Mouse (Mus musculus) lung, embryonic 16.5 days (tissue): ENCODE measurements around the gene Ndufs5. TPM values are rescaled to one million over a fixed set of nuclear protein-coding genes. Genes with fewer than 3 reads are reported as not detected.

ENCODE experiments used
- ATAC-seq: fragments of 200-750 bp; cut with Nextera tagmentation; 2 replicates; pipeline ENCODE4 v1.8.0; 2017; ENCODE audit warnings: low read depth, mild to moderate bottlenecking, moderate library complexity
- H3K27ac ChIP-seq: fragments of 300-500 bp; sonication (generic); 2 replicates; pipeline ENCODE4 v1.5.1; 2014; ENCODE audit warnings: mild to moderate bottlenecking, control low read depth, low read length
- H3K27me3 ChIP-seq: fragments of 300-500 bp; sonication (generic); 2 replicates; pipeline ENCODE4 v1.6.1; 2014; ENCODE audit warnings: low read depth, low read length, mixed read lengths; ENCODE audit not compliant: control insufficient read depth, insufficient read depth
- H3K36me3 ChIP-seq: fragments of 300-500 bp; sonication (generic); 2 replicates; pipeline ENCODE4 v1.6.1; 2014; ENCODE audit warnings: low read length; ENCODE audit not compliant: control insufficient read depth, insufficient read depth
- H3K4me1 ChIP-seq: fragments of 300-500 bp; sonication (generic); replicated peaks from 2 replicates; pipeline ENCODE4 v1.6.1; 2014; ENCODE audit warnings: low read length, mixed read lengths; ENCODE audit not compliant: control insufficient read depth, insufficient read depth
- H3K4me2 ChIP-seq: fragments of 300-500 bp; sonication (generic); 2 replicates; pipeline ENCODE4 v1.6.1; 2014; ENCODE audit warnings: low read depth, low read length, control low read depth
- H3K4me3 ChIP-seq: fragments of 300-500 bp; sonication (generic); 2 replicates; pipeline ENCODE4 v1.5.1; 2014; ENCODE audit warnings: mild to moderate bottlenecking, low read length, control low read depth
- H3K9ac ChIP-seq: fragments of 300-500 bp; sonication (generic); 2 replicates; pipeline ENCODE4 v1.6.1; 2014; ENCODE audit warnings: low read length, control low read depth
- H3K9me3 ChIP-seq: fragments of 300-500 bp; sonication (generic); 2 replicates; pipeline ENCODE4 v1.6.1; 2016; ENCODE audit warnings: low read length; ENCODE audit not compliant: control insufficient read depth
- WGBS: fragments of 180-500 bp; shearing (Covaris S2); extraction: QIAGEN DNeasy Blood & Tissue Kit; methylation state at CpG from one replicate; pipeline ENCODE4 v1.1.7; 2014; 5-methylcytosine and 5-hydroxymethylcytosine counted together
- polyA plus RNA-seq: library from polyadenylated mRNA; unstranded; fragments of >200 nt; fragmentation: Nextera tagmentation; extraction: Ambion mirVana; gene quantifications from 2 replicates; pipeline ENCODE4 v1.2.1, GENCODE M21; 2015

Gene Ndufs5
- 294 and 297 TPM in 2 replicates for polyA plus RNA-seq

DNA sequence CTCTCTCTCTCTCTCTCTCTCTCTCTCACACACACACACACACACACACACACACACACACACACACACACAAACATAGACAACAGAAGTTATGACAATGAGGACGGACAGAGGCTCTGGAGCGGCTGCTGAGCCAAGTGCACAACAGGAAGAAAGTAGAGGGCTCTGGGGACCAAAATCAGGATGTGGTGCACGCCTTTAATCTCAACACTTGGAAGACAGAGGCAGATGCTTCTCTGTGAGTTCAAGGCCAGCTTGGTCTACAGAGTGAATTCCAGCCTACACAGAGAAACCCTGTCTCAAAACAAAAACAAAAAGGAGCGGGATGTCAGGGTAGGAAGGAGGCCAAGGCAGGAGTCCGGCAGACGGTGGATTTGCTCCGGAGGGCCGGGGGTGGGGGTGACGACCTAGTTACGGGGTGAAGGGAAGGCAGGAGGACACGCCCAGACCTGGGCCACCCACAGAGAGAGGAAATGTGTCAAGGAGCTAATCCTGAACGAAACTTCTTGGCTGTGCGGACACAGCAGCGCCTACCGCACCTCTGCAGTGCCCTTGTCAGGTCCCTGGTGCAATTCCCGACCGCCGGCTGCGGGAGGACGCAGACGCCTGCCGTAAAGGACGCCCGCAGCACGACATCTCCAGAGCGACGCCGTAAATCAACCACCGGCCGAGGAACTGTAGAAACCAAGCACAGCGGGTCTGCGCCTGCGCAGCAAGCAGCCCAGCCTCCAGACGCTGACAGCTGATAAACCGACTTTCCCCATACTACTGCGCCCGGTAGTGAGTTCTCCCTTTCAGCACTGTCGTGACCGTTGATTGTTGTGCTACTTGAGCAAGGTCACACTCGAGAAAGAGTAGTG, at the start of gene Ndufs5:
TSS of gene Ndufs5 (minus strand) at position 629 of the 860 bp plus-strand sequence.
- Histone ChIP-seq H3K36me3 (0 out of 2 replicates have a peak, but pooled peaks cover 2% of the 10 kb centered on the region), H3K27ac (peak within 1 kb of the TSS; percentile 74), H3K9ac (peak within 1 kb of the TSS; percentile 92), H3K9me3 (no peaks in the 10 kb centered on the region), H3K27me3 (no peaks in the 10 kb centered on the region), H3K4me3 (peak within 1 kb of the TSS; percentile 89), H3K4me2 (peak within 1 kb of the TSS; percentile 75), H3K4me1 (peaks cover 5% of the 10 kb centered on the region)
- peak; percentile 98 for ATAC-seq
- WGBS: under 1% methylated on average over 40 of the region's 40 CpGs

- no peak overlapping the region for H3K4me2 ChIP-seq
- no peak overlapping the region for H3K9ac ChIP-seq
- H3K9me3 ChIP-seq: no peaks in the 10 kb centered on the region
- H3K27ac ChIP-seq: no peak overlapping the region
- no peaks in the 10 kb centered on the region for H3K4me1 ChIP-seq
- no peaks in the 10 kb centered on the region for H3K27me3 ChIP-seq
- no peak for ATAC-seq
- 45% methylated on average over 6 of the region's 6 CpGs for WGBS
- H3K36me3 ChIP-seq: no peaks in the 10 kb centered on the region
- H3K4me3 ChIP-seq: no peak overlapping the region
These were observed 47.1 kb upstream of the Ndufs5 start for GRCm38 (mm10) chr4:123765071-123765470.

DNA sequence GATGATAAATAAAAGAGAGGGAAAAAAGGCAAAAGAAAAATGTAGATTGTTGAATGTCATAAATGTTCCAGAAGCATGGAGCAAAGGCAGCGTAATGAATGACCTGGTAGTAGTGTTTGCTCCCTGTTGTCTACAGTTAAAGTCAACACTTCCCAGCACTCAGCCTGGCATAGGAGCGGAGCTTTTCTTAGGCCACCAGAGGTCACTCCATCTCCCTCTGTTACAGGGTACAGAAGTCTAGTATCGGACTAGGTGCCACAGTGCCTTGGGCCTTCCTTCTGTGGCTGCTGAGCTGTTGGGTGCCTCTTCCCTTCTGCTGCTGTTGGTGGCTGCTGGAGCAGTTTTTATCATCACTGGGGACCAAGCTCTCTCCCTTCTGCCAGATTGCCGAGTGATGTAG, 40.3 kb upstream of the Ndufs5 start:
- Histone ChIP-seq H3K27ac (no peak overlapping the region), H3K9me3 (no peaks in the 10 kb centered on the region), H3K36me3 (no peaks in the 10 kb centered on the region), H3K27me3 (no peaks in the 10 kb centered on the region), H3K4me3 (no peak overlapping the region), H3K4me1 (no peaks in the 10 kb centered on the region), H3K9ac (no peak overlapping the region), H3K4me2 (no peak overlapping the region)
- 35% methylated on average over 4 of the region's 4 CpGs for WGBS
- ATAC-seq: peak; percentile 47; the same call in 1 of the 2 replicates

- H3K9ac ChIP-seq: peak overlapping the region; percentile 89
These were observed 32.8 kb upstream of the Ndufs5 start for GRCm38 (mm10) chr4:123750707-123751312.

GRCm38 (mm10) chr4:123750152-123750651, 32.2 kb upstream of the Ndufs5 start, which contains the start of gene Akirin1:
Gene Akirin1 (minus strand): TSS chr4:123750345.
- Histone ChIP-seq H3K4me3 (peak within 1 kb of the TSS; percentile 99), H3K4me2 (peak within 1 kb of the TSS; percentile 92), H3K9me3 (no peaks in the 10 kb centered on the region), H3K27ac (peak within 1 kb of the TSS; percentile 78), H3K27me3 (no peaks in the 10 kb centered on the region), H3K36me3 (no peaks in the 10 kb centered on the region), H3K9ac (peak within 1 kb of the TSS; percentile 89), H3K4me1 (peaks cover 16% of the 10 kb centered on the region)
- 0% methylated on average over 42 of the region's 46 CpGs for WGBS
- peak; percentile 99 for ATAC-seq

More at GRCm38 (mm10) chr4:123750707-123751312, 32.8 kb upstream of the Ndufs5 start:
- Histone ChIP-seq H3K27ac (no peak overlapping the region), H3K36me3 (no peaks in the 10 kb centered on the region), H3K27me3 (no peaks in the 10 kb centered on the region), H3K9me3 (no peaks in the 10 kb centered on the region), H3K4me1 (peaks cover 16% of the 10 kb centered on the region), H3K4me2 (peak overlapping the region; percentile 90), H3K4me3 (peak overlapping the region; percentile 99)
- WGBS: 0% methylated on average over 8 of the region's 8 CpGs
- ATAC-seq: 0 out of 2 replicates have a peak, but pooled peaks have one; percentile 3

DNA sequence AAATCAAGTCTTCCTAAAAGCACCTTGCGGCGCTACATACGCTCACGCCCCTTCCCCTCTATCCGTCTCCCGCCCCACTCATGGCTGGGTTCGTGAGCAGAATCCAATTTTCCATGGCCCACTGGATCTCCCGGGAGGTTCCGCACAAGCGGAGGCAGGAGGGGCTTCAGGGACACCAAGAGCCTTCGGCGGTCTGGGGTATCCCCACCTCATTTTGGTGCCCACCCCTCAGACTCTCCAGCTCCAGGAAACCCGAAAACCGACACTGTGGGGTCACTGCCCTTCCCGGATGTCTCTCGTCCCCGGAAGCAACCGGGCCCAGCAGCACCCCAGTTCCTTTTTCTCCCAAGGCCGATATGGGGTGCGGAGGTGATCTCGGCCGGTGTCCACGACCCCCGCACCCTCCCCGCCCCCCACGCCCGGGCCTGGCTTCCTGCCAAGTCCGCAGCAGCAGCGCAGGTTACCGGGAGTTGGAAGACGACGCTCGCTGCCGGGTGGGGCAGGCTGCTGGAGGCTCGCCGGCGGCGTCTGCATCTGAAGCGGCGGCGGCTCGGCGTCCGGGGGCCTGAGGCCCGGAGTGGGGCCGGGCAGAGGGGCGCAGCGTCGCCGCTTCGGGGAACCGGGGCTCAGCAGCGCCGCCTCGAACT, 31.6 kb upstream of the Ndufs5 start:
- Histone ChIP-seq H3K36me3 (no peaks in the 10 kb centered on the region), H3K4me1 (peaks cover 16% of the 10 kb centered on the region), H3K4me2 (peak overlapping the region; percentile 92), H3K27ac (peak overlapping the region; percentile 78), H3K4me3 (peak overlapping the region; percentile 99), H3K9ac (peak overlapping the region; percentile 89), H3K9me3 (no peaks in the 10 kb centered on the region), H3K27me3 (no peaks in the 10 kb centered on the region)
- WGBS: 2% methylated on average over 49 of the region's 55 CpGs
- peak; percentile 78 for ATAC-seq

- H3K36me3 ChIP-seq: no peaks in the 10 kb centered on the region
- peak overlapping the region; percentile 89 for H3K9ac ChIP-seq
- H3K4me1 ChIP-seq: peaks cover 16% of the 10 kb centered on the region
- H3K9me3 ChIP-seq: no peaks in the 10 kb centered on the region
- WGBS: 10% methylated on average over 10 of the region's 10 CpGs
- no peak for ATAC-seq
- H3K27ac ChIP-seq: no peak overlapping the region
- H3K4me3 ChIP-seq: peak overlapping the region; percentile 99
- H3K27me3 ChIP-seq: no peaks in the 10 kb centered on the region
- H3K4me2 ChIP-seq: peak overlapping the region; percentile 92
These were observed 30.9 kb upstream of the Ndufs5 start for GRCm38 (mm10) chr4:123748726-123749415.

DNA sequence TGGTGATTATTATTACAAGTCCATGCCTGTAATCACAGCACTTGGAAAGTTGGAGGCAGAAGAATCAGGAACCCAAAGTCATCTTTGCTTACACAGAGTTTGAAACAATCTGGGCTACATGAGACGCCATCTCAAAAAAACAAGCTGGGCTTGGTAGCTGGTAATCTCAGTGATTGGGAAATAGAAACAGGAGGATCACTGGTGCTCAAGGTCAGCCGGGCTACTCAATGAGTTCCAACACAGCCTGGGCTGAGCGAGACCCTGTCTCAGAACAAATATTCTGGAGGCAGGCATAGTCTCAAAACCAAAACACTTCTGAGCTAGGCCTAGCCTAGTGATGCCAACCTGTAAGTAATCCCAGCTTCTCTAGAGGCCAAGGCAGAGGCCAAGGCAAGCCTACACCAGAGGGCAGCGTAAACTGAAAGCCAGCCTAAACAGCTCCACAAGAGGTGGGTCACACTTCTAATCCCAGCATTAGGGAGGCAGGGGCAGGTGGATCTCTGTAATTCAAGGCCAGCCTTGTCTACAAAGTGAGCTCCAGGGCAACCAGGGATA, 27.3 kb upstream of the Ndufs5 start:
- Histone ChIP-seq H3K4me1 (peaks cover 11% of the 10 kb centered on the region), H3K27me3 (no peaks in the 10 kb centered on the region), H3K9me3 (no peaks in the 10 kb centered on the region), H3K4me2 (no peak overlapping the region), H3K4me3 (no peak overlapping the region), H3K36me3 (no peaks in the 10 kb centered on the region; the same call in 1 of the 2 replicates), H3K9ac (no peak overlapping the region), H3K27ac (no peak overlapping the region)
- WGBS: 93% methylated on average over 4 of the region's 4 CpGs
- no peak for ATAC-seq
